Mouse (Mus musculus): ENCODE data around the gene Shprh. TPM values are rescaled to one million over a fixed set of nuclear protein-coding genes. Genes with fewer than 3 reads are reported as not detected.

Shprh gene
- 14.4 and 16.1 TPM in 2 replicates for polyA plus RNA-seq (2012; rRNA removed)

DNA sequence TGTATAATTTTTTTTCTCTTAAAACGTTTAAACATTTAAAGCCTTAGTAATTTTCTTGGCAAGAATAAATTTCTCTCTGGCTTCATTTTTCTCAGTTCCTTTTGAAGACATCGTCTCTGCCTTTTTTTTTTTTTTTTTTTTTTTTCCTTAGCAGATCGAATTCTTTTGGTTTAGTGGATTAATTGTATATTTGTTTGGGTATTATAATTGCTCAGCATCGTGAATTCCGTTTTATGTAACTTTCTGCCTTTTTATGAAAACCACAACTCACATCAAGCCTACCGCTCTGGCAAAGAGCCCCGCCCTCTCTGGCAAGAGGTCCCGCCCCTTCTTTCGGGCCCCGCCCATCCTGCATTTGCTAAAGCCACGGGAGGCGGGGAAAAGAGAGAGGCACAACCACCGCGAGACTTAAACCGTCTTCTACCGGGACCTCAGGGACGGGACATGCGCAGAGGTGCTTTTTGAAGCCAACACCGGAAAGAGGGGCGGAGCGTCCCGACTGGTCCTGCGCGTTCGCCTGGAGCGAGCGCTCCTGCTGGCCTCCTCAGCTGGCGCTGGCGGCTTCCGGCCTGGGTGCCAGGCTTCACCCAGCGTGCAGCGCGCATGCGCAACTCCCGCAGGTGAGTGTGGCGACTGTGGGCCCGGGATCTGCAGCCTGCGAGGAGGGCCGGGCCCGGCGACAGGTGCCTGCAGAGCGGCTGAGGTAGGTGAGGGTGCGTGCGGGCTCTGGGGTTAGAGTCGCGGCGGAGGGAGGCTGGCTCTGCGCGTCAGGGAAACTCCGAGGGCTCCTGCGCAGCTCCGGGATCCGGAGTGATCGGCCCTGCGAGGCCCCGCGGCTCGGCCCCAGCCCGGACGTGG lies at the start of gene Shprh:
TSS of gene Shprh (plus strand) at position 544 of the 858 bp plus-strand sequence.

Other genes with a start within 250 kb of the Shprh start
- 4.1 and 4.5 TPM in 2 replicates for gene Grm1, start 67.1 kb upstream of the Shprh start, polyA plus RNA-seq (2012; rRNA removed)
- gene Fbxo30, start 131.9 kb downstream of the Shprh start, polyA plus RNA-seq (2012; rRNA removed) = 10.6 and 11.4 TPM in 2 replicates
- 4.2 and 4.6 TPM in 2 replicates for gene Epm2a, start 194.0 kb downstream of the Shprh start, polyA plus RNA-seq (2012; rRNA removed)

Data from central nervous system, embryonic 14 days (tissue).